ENCODE assay signal across 8 mouse cellular contexts in genomic region chr10:111422649-111423048, GRCm38 (mm10). TPM values are rescaled to one million over a fixed set of nuclear protein-coding genes. Genes with fewer than 3 reads are reported as not detected.
A peak's percentile ranks its signal among the peaks of the same experiment; 100 is the strongest.
DNase-seq lines count a peak whose midpoint lies in the region; ATAC-seq and TF ChIP-seq lines count a peak whose summit lies in the region.

No protein-coding gene starts in this region.

- peaks cover 20% of the 10 kb centered on the region for H3K4me1 ChIP-seq in embryonic facial prominence, embryonic 13.5 days
- peaks cover 14% of the 10 kb centered on the region for H3K4me1 ChIP-seq in lung, embryonic 14.5 days (ENCODE audit: insufficient read depth)

- H3K27me3 ChIP-seq in embryonic facial prominence, embryonic 13.5 days = no peaks in the 10 kb centered on the region
- no peaks in the 10 kb centered on the region for H3K27me3 ChIP-seq in lung, embryonic 14.5 days (ENCODE audit: insufficient read depth, low read length)

- H3K4me2 ChIP-seq in embryonic facial prominence, embryonic 13.5 days = peak overlapping the region; percentile 53
- peak overlapping the region; percentile 53 for H3K4me2 ChIP-seq in lung, embryonic 14.5 days

- TF ChIP-seq CTCF in gastrocnemius, adult 2 months (IDR thresholded peaks at IDR 0.05) = no peak
- no peak for TF ChIP-seq CTCF in lung, embryonic 14.5 days (IDR thresholded peaks at IDR 0.05; ENCODE audit: low read depth)

- no peak for ATAC-seq in embryonic facial prominence, embryonic 13.5 days (ENCODE audit: insufficient number of reproducible peaks, insufficient read depth, low FRiP score, low TSS enrichment, low read depth)
- ATAC-seq in lung, embryonic 14.5 days (ENCODE audit: insufficient read depth) = 0 out of 2 replicates have a peak, but pooled peaks have one; percentile 11
- peak; percentile 55; the same call in 1 of the 2 replicates for ATAC-seq in neutrophil, adult 5-6 weeks (ENCODE audit: extremely low read depth, insufficient number of reproducible peaks, low FRiP score, poor library complexity, severe bottlenecking)

- WGBS in embryonic facial prominence, embryonic 13.5 days = 34% methylated on average over 11 of the region's 11 CpGs
- 33% methylated on average over 11 of the region's 11 CpGs for WGBS in lung, embryonic 14.5 days

- H3K4me3 ChIP-seq in gastrocnemius, adult 2 months = peak overlapping the region; percentile 62
- H3K4me3 ChIP-seq in embryonic facial prominence, embryonic 13.5 days = peak overlapping the region; percentile 27
- H3K4me3 ChIP-seq in lung, embryonic 14.5 days (ENCODE audit: low read depth, low read length) = peak overlapping the region; percentile 15

- H3K9ac ChIP-seq in embryonic facial prominence, embryonic 13.5 days = no peak overlapping the region
- peak overlapping the region; percentile 6; the same call in 1 of the 2 replicates for H3K9ac ChIP-seq in lung, embryonic 14.5 days

- H3K27ac ChIP-seq in gastrocnemius, adult 2 months = no peak overlapping the region; the same call in 1 of the 2 replicates
- H3K27ac ChIP-seq in embryonic facial prominence, embryonic 13.5 days = no peak overlapping the region
- peak overlapping the region; percentile 58 for H3K27ac ChIP-seq in lung, embryonic 14.5 days (ENCODE audit: low read depth)

- no peaks in the 10 kb centered on the region for H3K36me3 ChIP-seq in embryonic facial prominence, embryonic 13.5 days
- no peaks in the 10 kb centered on the region for H3K36me3 ChIP-seq in lung, embryonic 14.5 days (ENCODE audit: insufficient read depth)

- no peaks in the 10 kb centered on the region for H3K9me3 ChIP-seq in embryonic facial prominence, embryonic 13.5 days
- H3K9me3 ChIP-seq in lung, embryonic 14.5 days (ENCODE audit: low read depth, low read length) = no peaks in the 10 kb centered on the region

- peak; percentile 22 for DNase-seq in gastrocnemius, adult 2 months
- no peak for DNase-seq in gastrocnemius, postnatal 4 days (ENCODE audit: low spot score in 2 of 2)
- peak; percentile 37 to 39 for DNase-seq in heart, postnatal 10 days
- peak; percentile 38 for DNase-seq in kidney, postnatal 10 days
- peak; percentile 66 for DNase-seq in lung, embryonic 14.5 days
- no peak for DNase-seq in gastrocnemius, adult 8-10 months (ENCODE audit: low spot score in 2 of 2)

- intact Hi-C loops in gastrocnemius, adult 2 months (cut with DNase I) = no loop called here
- intact Hi-C loops in heart, postnatal 10 days (cut with DNase I) = no loop called here

RNA-seq across cellular contexts. Expression of gene Nap1l1, which starts 50.4 kb away (rescaled TPM):
- total RNA-seq in gastrocnemius, adult 2 months (2021) = 10 to 100 TPM; 62.8 to 64.2 TPM
- total RNA-seq in gastrocnemius, postnatal 4 days (2021) = 100 to 1,000 TPM; 124 to 133 TPM
- polyA plus RNA-seq in embryonic facial prominence, embryonic 13.5 days (2015; fragmentation: Nextera tagmentation; extraction: Ambion mirVana) = 285 and 293 TPM in 2 replicates
- total RNA-seq in heart, postnatal 10 days (2021) = 10 to 100 TPM; 82.6 to 85.2 TPM
- polyA plus RNA-seq in lung, embryonic 14.5 days (2014; fragmentation: Nextera tagmentation; extraction: Ambion mirVana) = 301 and 316 TPM in 2 replicates
- total RNA-seq in neutrophil, adult 5-6 weeks (2017) = 347 and 391 TPM in 2 replicates
- 10 to 100 TPM; 53.4 to 66.1 (median 59.2) TPM for total RNA-seq in gastrocnemius, adult 8-10 months (2022)

Comparison
In these comparisons a context has a peak if more than half of its experiments do, and no peak if none do; other contexts are left out.
1. DNase-seq: peak in gastrocnemius, adult 2 months (single experiment), heart, postnatal 10 days (2 of 2), kidney, postnatal 10 days (single experiment) and lung, embryonic 14.5 days (single experiment); none in gastrocnemius, postnatal 4 days (0 of 2) and gastrocnemius, adult 8-10 months (0 of 2).
2. Peak in every context shown above with its lines, with median percentiles within 50 percentile points of each other: H3K4me3 ChIP-seq.